Mouse (Mus musculus): ENCODE data around the gene Plekhg2. TPM values are rescaled to one million over a fixed set of nuclear protein-coding genes. Genes with fewer than 3 reads are reported as not detected.
A peak's percentile ranks its signal among the peaks of the same experiment; 100 is the strongest.

Plekhg2 gene
- total RNA-seq, 2 experiments from 2014 or later = 2.1 to 3.1 TPM

- no peak for ATAC-seq (replicated peaks; ENCODE audit: low FRiP score, poor library complexity, severe bottlenecking)
Measured at GRCm38 (mm10) chr7:28370977-28371513, 1.4 kb downstream of the Plekhg2 start.

GRCm38 (mm10) chr7:28370051-28370450, 2.3 kb downstream of the Plekhg2 start:
- no peak for ATAC-seq (replicated peaks; ENCODE audit: low FRiP score, poor library complexity, severe bottlenecking)

GRCm38 (mm10) chr7:28368276-28368920, 4.0 kb downstream of the Plekhg2 start:
- ATAC-seq (replicated peaks; ENCODE audit: low FRiP score, poor library complexity, severe bottlenecking) = no peak

GRCm38 (mm10) chr7:28367663-28368275, 4.6 kb downstream of the Plekhg2 start:
- ATAC-seq (replicated peaks; ENCODE audit: low FRiP score, poor library complexity, severe bottlenecking) = no peak

- no peak for ATAC-seq (replicated peaks; ENCODE audit: low FRiP score, poor library complexity, severe bottlenecking)
Measured at GRCm38 (mm10) chr7:28362441-28363060, 9.8 kb downstream of the Plekhg2 start.

GRCm38 (mm10) chr7:28361647-28362341, 10.6 kb downstream of the Plekhg2 start:
- ATAC-seq (replicated peaks; ENCODE audit: low FRiP score, poor library complexity, severe bottlenecking) = no peak

GRCm38 (mm10) chr7:28360291-28360690, 12.1 kb downstream of the Plekhg2 start:
- ATAC-seq (replicated peaks; ENCODE audit: low FRiP score, poor library complexity, severe bottlenecking) = no peak

GRCm38 (mm10) chr7:28359854-28360253, 12.5 kb downstream of the Plekhg2 start:
- no peak for ATAC-seq (replicated peaks; ENCODE audit: low FRiP score, poor library complexity, severe bottlenecking)

- ATAC-seq (replicated peaks; ENCODE audit: low FRiP score, poor library complexity, severe bottlenecking) = no peak
Measured at GRCm38 (mm10) chr7:28358431-28358830, 14.0 kb downstream of the Plekhg2 start.

- no peak for ATAC-seq (replicated peaks; ENCODE audit: low FRiP score, poor library complexity, severe bottlenecking)
Measured at GRCm38 (mm10) chr7:28357984-28358383, 14.4 kb downstream of the Plekhg2 start.

- no peak for ATAC-seq (replicated peaks; ENCODE audit: low FRiP score, poor library complexity, severe bottlenecking)
Measured at GRCm38 (mm10) chr7:28356981-28357380, 15.4 kb downstream of the Plekhg2 start.

- no peak for ATAC-seq (replicated peaks; ENCODE audit: low FRiP score, poor library complexity, severe bottlenecking)
Measured at GRCm38 (mm10) chr7:28355221-28355620, 17.2 kb downstream of the Plekhg2 start.

- no peak for ATAC-seq (replicated peaks; ENCODE audit: low FRiP score, poor library complexity, severe bottlenecking)
Measured at GRCm38 (mm10) chr7:28354596-28354995, 17.8 kb downstream of the Plekhg2 start.

- no peak for ATAC-seq (replicated peaks; ENCODE audit: low FRiP score, poor library complexity, severe bottlenecking)
Measured at GRCm38 (mm10) chr7:28354113-28354581, 18.3 kb downstream of the Plekhg2 start.

- no peak for ATAC-seq (replicated peaks; ENCODE audit: low FRiP score, poor library complexity, severe bottlenecking)
Measured at GRCm38 (mm10) chr7:28353267-28353666, 19.1 kb downstream of the Plekhg2 start.

- no peak for ATAC-seq (replicated peaks; ENCODE audit: low FRiP score, poor library complexity, severe bottlenecking)
Measured at GRCm38 (mm10) chr7:28351676-28352191, 20.7 kb downstream of the Plekhg2 start.

- peak; percentile 98 for ATAC-seq (replicated peaks; ENCODE audit: low FRiP score, poor library complexity, severe bottlenecking)
Measured at GRCm38 (mm10) chr7:28350155-28350883, 22.1 kb downstream of the Plekhg2 start, which contains the start of gene Rps16. Rps16 (plus strand) TSS chr7:28350652.

- no peak for ATAC-seq (replicated peaks; ENCODE audit: low FRiP score, poor library complexity, severe bottlenecking)
Measured at GRCm38 (mm10) chr7:28348601-28349000, 23.8 kb downstream of the Plekhg2 start.

- ATAC-seq (replicated peaks; ENCODE audit: low FRiP score, poor library complexity, severe bottlenecking) = no peak
Measured at GRCm38 (mm10) chr7:28347746-28348145, 24.7 kb downstream of the Plekhg2 start.
